Mouse (Mus musculus): Measurements from ENCODE around the gene Itga8. TPM values are rescaled to one million over a fixed set of nuclear protein-coding genes. Genes with fewer than 3 reads are reported as not detected.
A peak's percentile ranks its signal among the peaks of the same experiment; 100 is the strongest.

Gene Itga8
- total RNA-seq (2014; fragmentation: Nextera tagmentation) (not detected in 2 replicates), total RNA-seq (2017) (0.06 and 0.93 TPM in 2 replicates), polyA plus RNA-seq (2012) (not detected in 2 replicates)

- peak; percentile 55 for DNase-seq (ENCODE audit: low spot score)
- H3K9me3 ChIP-seq (replicated peaks): no peaks in the 10 kb centered on the region
- peak within 1 kb of the TSS; percentile 65; the same call in 1 of the 2 replicates for H3K4me3 ChIP-seq (ENCODE audit: low read depth, low read length)
- no peak for ATAC-seq (ENCODE audit: extremely low read depth, insufficient number of reproducible peaks, low FRiP score, poor library complexity, severe bottlenecking)
- peaks cover 8% of the 10 kb centered on the region for H3K4me1 ChIP-seq (ENCODE audit: insufficient read depth, low read depth, low read length)
- no peaks in the 10 kb centered on the region for H3K36me3 ChIP-seq (replicated peaks)
- H3K27me3 ChIP-seq (ENCODE audit: insufficient read depth, low read length): peaks cover 26% of the 10 kb centered on the region
- peak; percentile 75 for TF ChIP-seq CTCF (IDR thresholded peaks at IDR 0.05; ENCODE audit: low read depth, low read length)
- no peak for TF ChIP-seq TAL1 (conservative IDR thresholded peaks at IDR 0.05; ENCODE audit: low read depth, low read length)
- TF ChIP-seq GATA1 (IDR thresholded peaks at IDR 0.05; ENCODE audit: borderline replicate concordance, low read length): no peak
These were observed at the start of gene Itga8 for GRCm38 (mm10) chr2:12301431-12302170. Gene Itga8, minus strand, starts transcription at chr2:12301922.

- no peak for TF ChIP-seq CTCF (IDR thresholded peaks at IDR 0.05; ENCODE audit: low read depth, low read length)
- TF ChIP-seq TAL1 (conservative IDR thresholded peaks at IDR 0.05; ENCODE audit: low read depth, low read length): no peak
- no peak for TF ChIP-seq POLR2AphosphoS5 (IDR thresholded peaks at IDR 0.05; ENCODE audit: insufficient replicate concordance, low read depth, low read length)
- no peak for TF ChIP-seq GATA2 (IDR thresholded peaks at IDR 0.05; ENCODE audit: borderline replicate concordance, low read depth, low read length)
- no peak for TF ChIP-seq GATA1 (IDR thresholded peaks at IDR 0.05; ENCODE audit: borderline replicate concordance, low read length)
- peaks cover 59% of the 10 kb centered on the region for H3K36me3 ChIP-seq (replicated peaks)
- H3K27me3 ChIP-seq (ENCODE audit: insufficient read depth, low read length): no peaks in the 10 kb centered on the region
- no peaks in the 10 kb centered on the region for H3K9me3 ChIP-seq (replicated peaks)
- H3K4me3 ChIP-seq (ENCODE audit: low read depth, low read length): no peak overlapping the region
- H3K4me1 ChIP-seq (ENCODE audit: insufficient read depth, low read depth, low read length): no peaks in the 10 kb centered on the region
- ATAC-seq (ENCODE audit: extremely low read depth, insufficient number of reproducible peaks, low FRiP score, poor library complexity, severe bottlenecking) (no peak), DNase-seq (ENCODE audit: low spot score) (no peak)
These were observed 47.2 kb upstream of the Itga8 start for GRCm38 (mm10) chr2:12348914-12349313.

- ATAC-seq (ENCODE audit: extremely low read depth, insufficient number of reproducible peaks, low FRiP score, poor library complexity, severe bottlenecking): no peak
- TF ChIP-seq GATA1 (IDR thresholded peaks at IDR 0.05; ENCODE audit: borderline replicate concordance, low read length): no peak
- no peak for TF ChIP-seq CTCF (IDR thresholded peaks at IDR 0.05; ENCODE audit: low read depth, low read length)
- TF ChIP-seq POLR2AphosphoS5 (IDR thresholded peaks at IDR 0.05; ENCODE audit: insufficient replicate concordance, low read depth, low read length): no peak
- no peak for TF ChIP-seq TAL1 (conservative IDR thresholded peaks at IDR 0.05; ENCODE audit: low read depth, low read length)
- no peak for TF ChIP-seq GATA2 (IDR thresholded peaks at IDR 0.05; ENCODE audit: borderline replicate concordance, low read depth, low read length)
- Histone ChIP-seq H3K4me1 (ENCODE audit: insufficient read depth, low read depth, low read length) (peaks cover 4% of the 10 kb centered on the region; the same call in 1 of the 2 replicates), H3K4me3 (ENCODE audit: low read depth, low read length) (no peak overlapping the region), H3K36me3 (replicated peaks) (no peaks in the 10 kb centered on the region), H3K27me3 (ENCODE audit: insufficient read depth, low read length) (peaks cover 11% of the 10 kb centered on the region), H3K9me3 (replicated peaks) (no peaks in the 10 kb centered on the region)
- no peak for DNase-seq (ENCODE audit: low spot score)
These were observed 30.2 kb upstream of the Itga8 start for GRCm38 (mm10) chr2:12331962-12332361.

GRCm38 (mm10) chr2:12329620-12330019 lies 27.9 kb upstream of the Itga8 start:
- DNase-seq (ENCODE audit: low spot score) (no peak), ATAC-seq (ENCODE audit: extremely low read depth, insufficient number of reproducible peaks, low FRiP score, poor library complexity, severe bottlenecking) (no peak)
- H3K4me1 ChIP-seq (ENCODE audit: insufficient read depth, low read depth, low read length): peaks cover 4% of the 10 kb centered on the region; the same call in 1 of the 2 replicates
- H3K4me3 ChIP-seq (ENCODE audit: low read depth, low read length): no peak overlapping the region
- H3K36me3 ChIP-seq (replicated peaks): no peaks in the 10 kb centered on the region
- H3K9me3 ChIP-seq (replicated peaks): no peaks in the 10 kb centered on the region
- H3K27me3 ChIP-seq (ENCODE audit: insufficient read depth, low read length): peaks cover 19% of the 10 kb centered on the region
- TF ChIP-seq GATA2 (IDR thresholded peaks at IDR 0.05; ENCODE audit: borderline replicate concordance, low read depth, low read length): no peak
- TF ChIP-seq TAL1 (conservative IDR thresholded peaks at IDR 0.05; ENCODE audit: low read depth, low read length): no peak
- TF ChIP-seq GATA1 (IDR thresholded peaks at IDR 0.05; ENCODE audit: borderline replicate concordance, low read length): no peak
- TF ChIP-seq CTCF (IDR thresholded peaks at IDR 0.05; ENCODE audit: low read depth, low read length): no peak
- TF ChIP-seq POLR2AphosphoS5 (IDR thresholded peaks at IDR 0.05; ENCODE audit: insufficient replicate concordance, low read depth, low read length): no peak

- no peak for DNase-seq (ENCODE audit: low spot score)
- no peak overlapping the region for H3K4me3 ChIP-seq (ENCODE audit: low read depth, low read length)
- H3K9me3 ChIP-seq (replicated peaks): no peaks in the 10 kb centered on the region
- no peak for TF ChIP-seq POLR2AphosphoS5 (IDR thresholded peaks at IDR 0.05; ENCODE audit: insufficient replicate concordance, low read depth, low read length)
- no peak for TF ChIP-seq CTCF (IDR thresholded peaks at IDR 0.05; ENCODE audit: low read depth, low read length)
- TF ChIP-seq GATA1 (IDR thresholded peaks at IDR 0.05; ENCODE audit: borderline replicate concordance, low read length): no peak
- no peak for TF ChIP-seq GATA2 (IDR thresholded peaks at IDR 0.05; ENCODE audit: borderline replicate concordance, low read depth, low read length)
- TF ChIP-seq TAL1 (conservative IDR thresholded peaks at IDR 0.05; ENCODE audit: low read depth, low read length): no peak
- H3K27me3 ChIP-seq (ENCODE audit: insufficient read depth, low read length): peaks cover 19% of the 10 kb centered on the region
- ATAC-seq (ENCODE audit: extremely low read depth, insufficient number of reproducible peaks, low FRiP score, poor library complexity, severe bottlenecking): no peak
- H3K4me1 ChIP-seq (ENCODE audit: insufficient read depth, low read depth, low read length): peaks cover 4% of the 10 kb centered on the region; the same call in 1 of the 2 replicates
- no peaks in the 10 kb centered on the region for H3K36me3 ChIP-seq (replicated peaks)
These were observed 27.3 kb upstream of the Itga8 start for GRCm38 (mm10) chr2:12329068-12329407.

GRCm38 (mm10) chr2:12328355-12329067 lies 26.8 kb upstream of the Itga8 start:
- Histone ChIP-seq H3K9me3 (replicated peaks) (no peaks in the 10 kb centered on the region), H3K36me3 (replicated peaks) (no peaks in the 10 kb centered on the region), H3K4me3 (ENCODE audit: low read depth, low read length) (no peak overlapping the region), H3K27me3 (ENCODE audit: insufficient read depth, low read length) (peaks cover 19% of the 10 kb centered on the region), H3K4me1 (ENCODE audit: insufficient read depth, low read depth, low read length) (peaks cover 4% of the 10 kb centered on the region; the same call in 1 of the 2 replicates)
- ATAC-seq (ENCODE audit: extremely low read depth, insufficient number of reproducible peaks, low FRiP score, poor library complexity, severe bottlenecking) (no peak), DNase-seq (ENCODE audit: low spot score) (no peak)
- no peak for TF ChIP-seq TAL1 (conservative IDR thresholded peaks at IDR 0.05; ENCODE audit: low read depth, low read length)
- TF ChIP-seq GATA2 (IDR thresholded peaks at IDR 0.05; ENCODE audit: borderline replicate concordance, low read depth, low read length): no peak
- no peak for TF ChIP-seq CTCF (IDR thresholded peaks at IDR 0.05; ENCODE audit: low read depth, low read length)
- TF ChIP-seq GATA1 (IDR thresholded peaks at IDR 0.05; ENCODE audit: borderline replicate concordance, low read length): no peak
- TF ChIP-seq POLR2AphosphoS5 (IDR thresholded peaks at IDR 0.05; ENCODE audit: insufficient replicate concordance, low read depth, low read length): no peak

Measured in G1E (cell line).